Mouse (Mus musculus): ENCODE results near the gene Socs3.

- TF ChIP-seq CTCF (IDR thresholded peaks at IDR 0.05; ENCODE audit: borderline replicate concordance, control insufficient read depth, extremely low read depth, insufficient read depth, low read length, poor library complexity) (no peak), POLR2A (IDR thresholded peaks at IDR 0.05; ENCODE audit: control insufficient read depth, extremely low read depth, insufficient read depth, low read length, poor library complexity) (no peak)
Observed at GRCm38 (mm10) chr11:117971100-117971499, 1.3 kb upstream of the Socs3 start.

Data from thymus, adult 2 months (tissue).